17 mouse cellular contexts compared by ENCODE assay signal in genomic region chr4:124774429-124774828, GRCm38 (mm10). TPM values are rescaled to one million over a fixed set of nuclear protein-coding genes. Genes with fewer than 3 reads are reported as not detected.
A peak's percentile ranks its signal among the peaks of the same experiment; 100 is the strongest.
DNase-seq lines count a peak whose midpoint lies in the region; ATAC-seq and TF ChIP-seq lines count a peak whose summit lies in the region.
"Had no signal": no experiment of that assay in that cellular context is flagged by ENCODE, and none has a peak within 500 bp of the region (broad histone marks: within the 10 kb centered on the region; RNA-seq: fewer than 3 reads in every experiment).

No protein-coding gene starts in this region.

- intact Hi-C loops in heart, adult 2 months (cut with DNase I) = no loop called here
- intact Hi-C loops in gastrocnemius, adult 2 months (cut with DNase I) = no loop called here

- ATAC-seq in heart, embryonic 12.5 days (ENCODE audit: insufficient number of reproducible peaks, low FRiP score) = no peak
- peak; percentile 92 for ATAC-seq in liver, embryonic 11.5 days (replicated peaks; ENCODE audit: low FRiP score)
- ATAC-seq in megakaryocyte-erythroid progenitor cell, adult 5-6 weeks (replicated peaks; ENCODE audit: low FRiP score, low TSS enrichment, poor library complexity, severe bottlenecking) = peak; percentile 95
- ATAC-seq in inflammation-experienced regulatory T-cells, adult 6 months = no peak
- ATAC-seq: lung, postnatal 0 days had no signal

- no peak for TF ChIP-seq EP300 in heart, adult 2 months (IDR thresholded peaks at IDR 0.05; ENCODE audit: insufficient read depth, low read depth, low read length)

- no peaks in the 10 kb centered on the region for H3K79me2 ChIP-seq in heart, adult 2 months (replicated peaks; ENCODE audit: control insufficient read depth, insufficient read depth, low read length)

- no peak for DNase-seq in heart, adult 2 months
- DNase-seq in c-Kit-negative CD71-positive TER-119-positive erythroid progenitor cells, embryonic 14.5 days (ENCODE audit: low read depth, low spot score) = peak; percentile 75
- DNase-seq in liver, embryonic 11.5 days (ENCODE audit: low spot score) = no peak
- DNase-seq in gastrocnemius, adult 2 months = no peak
- DNase-seq in embryo, embryonic 10 days (ENCODE audit: low spot score) = no peak
- DNase-seq: cerebellum, postnatal 10 days; heart, postnatal 10 days; thymus, postnatal 25 days had no signal

- no peak for TF ChIP-seq CTCF in heart, adult 2 months (IDR thresholded peaks at IDR 0.05)
- TF ChIP-seq CTCF in gastrocnemius, adult 2 months (IDR thresholded peaks at IDR 0.05) = no peak

- H3K27ac ChIP-seq in heart, embryonic 12.5 days (ENCODE audit: poor library complexity, severe bottlenecking) = 0 out of 2 replicates have a peak overlapping the region, but pooled peaks have one; percentile 23
- H3K27ac ChIP-seq in heart, adult 2 months = no peak overlapping the region
- peak overlapping the region; percentile 84 for H3K27ac ChIP-seq in liver, embryonic 11.5 days (ENCODE audit: low read depth, low read length)
- H3K27ac ChIP-seq in gastrocnemius, adult 2 months = no peak overlapping the region
- H3K27ac ChIP-seq: embryonic facial prominence, embryonic 12.5 days; hindbrain, embryonic 15.5 days; limb, embryonic 13.5 days; midbrain, embryonic 10.5 days; neural tube, embryonic 13.5 days had no signal

- no peak overlapping the region for H3K4me3 ChIP-seq in heart, embryonic 12.5 days
- no peak overlapping the region for H3K4me3 ChIP-seq in heart, adult 2 months
- H3K4me3 ChIP-seq in liver, embryonic 11.5 days (ENCODE audit: low read depth, low read length) = peak overlapping the region; percentile 19; the same call in 1 of the 2 replicates
- H3K4me3 ChIP-seq in gastrocnemius, adult 2 months = no peak overlapping the region
- H3K4me3 ChIP-seq: embryonic facial prominence, embryonic 12.5 days; hindbrain, embryonic 15.5 days; limb, embryonic 13.5 days; midbrain, embryonic 10.5 days; neural tube, embryonic 13.5 days had no signal

- no peak overlapping the region for H3K9ac ChIP-seq in heart, embryonic 12.5 days
- H3K9ac ChIP-seq in heart, adult 2 months (ENCODE audit: low read depth, low read length) = no peak overlapping the region
- peak overlapping the region; percentile 26; the same call in 1 of the 2 replicates for H3K9ac ChIP-seq in liver, embryonic 11.5 days (ENCODE audit: low read depth, low read length)
- H3K9ac ChIP-seq: embryonic facial prominence, embryonic 12.5 days; hindbrain, embryonic 15.5 days; limb, embryonic 13.5 days; neural tube, embryonic 13.5 days had no signal

- H3K36me3 ChIP-seq in heart, embryonic 12.5 days = peaks cover 9% of the 10 kb centered on the region
- H3K36me3 ChIP-seq in heart, adult 2 months (ENCODE audit: control insufficient read depth, insufficient read depth, low read length) = no peaks in the 10 kb centered on the region
- peaks cover 8% of the 10 kb centered on the region for H3K36me3 ChIP-seq in liver, embryonic 11.5 days (ENCODE audit: control insufficient read depth, insufficient read depth, low read length)

- no peak overlapping the region for H3K4me2 ChIP-seq in heart, embryonic 12.5 days
- peak overlapping the region; percentile 65 for H3K4me2 ChIP-seq in liver, embryonic 11.5 days
- H3K4me2 ChIP-seq: embryonic facial prominence, embryonic 12.5 days; hindbrain, embryonic 15.5 days; limb, embryonic 13.5 days; neural tube, embryonic 13.5 days had no signal

- TF ChIP-seq POLR2A in heart, adult 2 months (IDR thresholded peaks at IDR 0.05; ENCODE audit: insufficient read depth, low read depth, low read length) = no peak

- WGBS in heart, embryonic 12.5 days = 11% methylated on average over 2 of the region's 2 CpGs
- WGBS in heart, adult 2 months = 43% methylated on average over 2 of the region's 2 CpGs
- 15% methylated on average over 2 of the region's 2 CpGs for WGBS in liver, embryonic 11.5 days

- H3K27me3 ChIP-seq in heart, embryonic 12.5 days (replicated peaks) = no peaks in the 10 kb centered on the region
- no peaks in the 10 kb centered on the region for H3K27me3 ChIP-seq in heart, adult 2 months (ENCODE audit: control insufficient read depth, insufficient read depth, low read length)
- no peaks in the 10 kb centered on the region for H3K27me3 ChIP-seq in liver, embryonic 11.5 days (replicated peaks; ENCODE audit: control insufficient read depth, insufficient read depth, low read length)
- H3K27me3 ChIP-seq: embryonic facial prominence, embryonic 12.5 days; hindbrain, embryonic 15.5 days; limb, embryonic 13.5 days; neural tube, embryonic 13.5 days had no signal

- H3K9me3 ChIP-seq in heart, embryonic 12.5 days (replicated peaks) = no peaks in the 10 kb centered on the region
- H3K9me3 ChIP-seq in liver, embryonic 11.5 days (ENCODE audit: control insufficient read depth, low read length) = no peaks in the 10 kb centered on the region
- H3K9me3 ChIP-seq: embryonic facial prominence, embryonic 12.5 days; hindbrain, embryonic 15.5 days; limb, embryonic 13.5 days; midbrain, embryonic 10.5 days; neural tube, embryonic 13.5 days had no signal

- H3K4me1 ChIP-seq in heart, embryonic 12.5 days (replicated peaks) = peaks cover 36% of the 10 kb centered on the region
- H3K4me1 ChIP-seq in heart, adult 2 months (ENCODE audit: control insufficient read depth, insufficient read depth, low read length) = peaks cover 5% of the 10 kb centered on the region
- peaks cover 52% of the 10 kb centered on the region for H3K4me1 ChIP-seq in liver, embryonic 11.5 days (replicated peaks; ENCODE audit: control insufficient read depth, insufficient read depth, low read length)
- H3K4me1 ChIP-seq: embryonic facial prominence, embryonic 12.5 days; hindbrain, embryonic 15.5 days; limb, embryonic 13.5 days; neural tube, embryonic 13.5 days had no signal

RNA-seq across cellular contexts. Expression of gene Mtf1, which starts 27.5 kb away (rescaled TPM):
- 9.8 and 11.6 TPM in 2 replicates for polyA plus RNA-seq in heart, embryonic 12.5 days (2016; fragmentation: Nextera tagmentation; extraction: Ambion mirVana)
- 10 to 100 TPM; 15.3 to 15.7 TPM for total RNA-seq in heart, adult 2 months (2021)
- 4.7 and 9.1 TPM in 2 replicates for polyA plus RNA-seq in heart, adult 2 months (2012; rRNA removed)
- 21.2 and 24.2 TPM in 2 replicates for polyA plus RNA-seq in liver, embryonic 11.5 days (2014; fragmentation: Nextera tagmentation; extraction: Ambion mirVana)
- 38.3 and 50.7 TPM in 2 replicates for total RNA-seq in megakaryocyte-erythroid progenitor cell, adult 5-6 weeks (2014; fragmentation: Nextera tagmentation)
- total RNA-seq in megakaryocyte-erythroid progenitor cell, adult 5-6 weeks (2017) = 35.2 and 44.4 TPM in 2 replicates
- total RNA-seq in gastrocnemius, adult 2 months (2021) = 10 to 100 TPM; 11.9 to 15.7 TPM
- 10 to 100 TPM; 12.6 to 20.4 (median 16.9) TPM for polyA plus RNA-seq in inflammation-experienced regulatory T-cells, adult 6 months (2017; shearing (Covaris generic))

RNA-seq across cellular contexts. Expression of gene Inpp5b, which starts 32.8 kb away (rescaled TPM):
- polyA plus RNA-seq in heart, embryonic 12.5 days (2016; fragmentation: Nextera tagmentation; extraction: Ambion mirVana) = 17.3 and 20.2 TPM in 2 replicates
- total RNA-seq in heart, adult 2 months (2021) = 1 to 10 TPM; 8.0 to 8.2 TPM
- polyA plus RNA-seq in heart, adult 2 months (2012; rRNA removed) = 17.8 and 29.8 TPM in 2 replicates
- 58.2 and 63.3 TPM in 2 replicates for polyA plus RNA-seq in liver, embryonic 11.5 days (2014; fragmentation: Nextera tagmentation; extraction: Ambion mirVana)
- 77.5 and 89.7 TPM in 2 replicates for total RNA-seq in megakaryocyte-erythroid progenitor cell, adult 5-6 weeks (2014; fragmentation: Nextera tagmentation)
- 43.6 and 56.5 TPM in 2 replicates for total RNA-seq in megakaryocyte-erythroid progenitor cell, adult 5-6 weeks (2017)
- 10 to 100 TPM in 1 of 2 experiments, 1 to 10 TPM in 1; 8.9 to 10.6 TPM for total RNA-seq in gastrocnemius, adult 2 months (2021)
- 100 to 1,000 TPM in 2 of 3 experiments, 10 to 100 TPM in 1; 93.6 to 120 (median 110) TPM for polyA plus RNA-seq in inflammation-experienced regulatory T-cells, adult 6 months (2017; shearing (Covaris generic))

RNA-seq across cellular contexts. Expression of gene Sf3a3, which starts 59.9 kb away (rescaled TPM):
- 100.0 and 100 TPM in 2 replicates for polyA plus RNA-seq in heart, embryonic 12.5 days (2016; fragmentation: Nextera tagmentation; extraction: Ambion mirVana)
- 10 to 100 TPM; 18.0 to 19.4 TPM for total RNA-seq in heart, adult 2 months (2021)
- 7.7 and 11.5 TPM in 2 replicates for polyA plus RNA-seq in heart, adult 2 months (2012; rRNA removed)
- polyA plus RNA-seq in liver, embryonic 11.5 days (2014; fragmentation: Nextera tagmentation; extraction: Ambion mirVana) = 172 and 182 TPM in 2 replicates
- total RNA-seq in megakaryocyte-erythroid progenitor cell, adult 5-6 weeks (2014; fragmentation: Nextera tagmentation) = 99.2 and 101 TPM in 2 replicates
- 208 and 222 TPM in 2 replicates for total RNA-seq in megakaryocyte-erythroid progenitor cell, adult 5-6 weeks (2017)
- total RNA-seq in gastrocnemius, adult 2 months (2021) = 10 to 100 TPM; 11.1 to 14.3 TPM
- polyA plus RNA-seq in inflammation-experienced regulatory T-cells, adult 6 months (2017; shearing (Covaris generic)) = 100 to 1,000 TPM; 106 to 117 (median 115) TPM

Comparison
In these comparisons a context has a peak if more than half of its experiments do, and no peak if none do; other contexts are left out.
1. H3K27ac ChIP-seq: peak in heart, embryonic 12.5 days (single experiment) and liver, embryonic 11.5 days (single experiment); none in heart, adult 2 months (single experiment) and gastrocnemius, adult 2 months (single experiment).
2. ATAC-seq: peak in liver, embryonic 11.5 days (single experiment) and megakaryocyte-erythroid progenitor cell, adult 5-6 weeks (single experiment); none in heart, embryonic 12.5 days (single experiment) and inflammation-experienced regulatory T-cells, adult 6 months (single experiment).